Mouse (Mus musculus): ENCODE results near the gene Cavin1.

DNA sequence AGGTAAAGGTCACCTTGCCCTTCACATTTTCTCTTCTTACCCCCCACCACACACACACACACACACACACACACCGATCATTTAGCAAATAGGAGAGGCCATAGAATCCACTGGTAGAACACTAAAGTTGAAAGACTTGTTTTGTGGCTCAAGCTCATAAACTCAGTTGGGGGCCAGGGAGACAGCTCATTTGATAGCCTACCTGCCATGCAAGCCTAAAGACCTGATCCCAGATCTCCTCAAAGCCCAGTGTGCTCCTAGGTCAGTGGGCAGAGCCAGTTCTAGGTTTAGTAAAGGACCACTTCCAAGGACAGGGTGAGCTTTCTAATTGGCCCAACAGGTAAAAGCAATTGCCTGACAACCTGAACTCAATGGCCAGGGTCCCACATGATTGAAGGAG lies 28.3 kb downstream of the Cavin1 start:
- TF ChIP-seq ZC3H11A (IDR thresholded peaks at IDR 0.05; ENCODE audit: borderline replicate concordance, low read depth, low read length) (no peak), ZNF384 (IDR thresholded peaks at IDR 0.05; ENCODE audit: low read depth, low read length) (no peak), CHD2 (IDR thresholded peaks at IDR 0.05; ENCODE audit: low read depth, low read length) (no peak)
